Mouse (Mus musculus) lung, postnatal 0 days (tissue): ENCODE data around the gene Hist1h1d. TPM values are rescaled to one million over a fixed set of nuclear protein-coding genes. Genes with fewer than 3 reads are reported as not detected.

Experiments used
- ATAC-seq: fragments of 200-750 bp; cut with Nextera tagmentation; 2 replicates; pipeline ENCODE4 v1.8.0; 2017; ENCODE audit warnings: moderate library complexity
- DNase-seq: peaks from one replicate; pipeline ENCODE4 v3.0.0-alpha.2; 2016; ENCODE audit warnings: low spot score
- H3K27ac ChIP-seq: fragments of 300-500 bp; sonication (generic); 2 replicates; pipeline ENCODE4 v1.5.1; 2014; ENCODE audit warnings: antibody characterized with exemption, mild to moderate bottlenecking, low read length, mixed read lengths
- H3K27me3 ChIP-seq: fragments of 300-500 bp; sonication (generic); replicated peaks from 2 replicates; pipeline ENCODE4 v1.6.1; 2014; ENCODE audit warnings: low read length, mixed read lengths; ENCODE audit not compliant: insufficient read depth
- H3K36me3 ChIP-seq: fragments of 300-500 bp; sonication (generic); 2 replicates; pipeline ENCODE4 v1.6.1; 2014; ENCODE audit warnings: low read length, mixed read lengths; ENCODE audit not compliant: insufficient read depth
- H3K4me1 ChIP-seq: fragments of 300-500 bp; sonication (generic); 2 replicates; pipeline ENCODE4 v1.6.1; 2014; ENCODE audit warnings: antibody characterized with exemption, low read depth, low read length, mixed read lengths; ENCODE audit not compliant: insufficient read depth
- H3K4me2 ChIP-seq: fragments of 300-500 bp; sonication (generic); replicated peaks from 2 replicates; pipeline ENCODE4 v1.6.1; 2014; ENCODE audit warnings: low read depth, mild to moderate bottlenecking, low read length, moderate library complexity, mixed read lengths
- H3K4me3 ChIP-seq: fragments of 300-500 bp; sonication (generic); 2 replicates; pipeline ENCODE4 v1.5.1; 2014; ENCODE audit warnings: low read depth, low read length
- H3K9ac ChIP-seq: fragments of 300-500 bp; sonication (generic); replicated peaks from 2 replicates; pipeline ENCODE4 v1.6.1; 2014; ENCODE audit warnings: low read depth, mild to moderate bottlenecking
- H3K9me3 ChIP-seq: fragments of 300-500 bp; sonication (generic); 2 replicates; pipeline ENCODE4 v1.6.1; 2016; ENCODE audit warnings: low read length, mixed read lengths
- CTCF ChIP-seq: IDR thresholded peaks from 2 replicates; pipeline ENCODE4 v1.5.1; 2016; ENCODE audit warnings: antibody characterized with exemption, mild to moderate bottlenecking
- EP300 ChIP-seq: IDR thresholded peaks from 2 replicates; pipeline ENCODE4 v1.6.1; 2016; ENCODE audit warnings: antibody characterized with exemption, mild to moderate bottlenecking, control low read depth
- WGBS: fragments of 180-500 bp; shearing (Covaris S2); extraction: QIAGEN DNeasy Blood & Tissue Kit; methylation state at CpG from one replicate; pipeline ENCODE4 v1.1.7; 2014; 5-methylcytosine and 5-hydroxymethylcytosine counted together
- microRNA-seq: library from miRNA; unstranded; fragments of <30 nt; microRNA quantifications from one replicate; pipeline ENCODE4, GENCODE M21; 2016
- polyA plus RNA-seq: library from polyadenylated mRNA; unstranded; fragments of >200 nt; fragmentation: Nextera tagmentation; extraction: Ambion mirVana; gene quantifications from 2 replicates; pipeline ENCODE4 v1.2.1, GENCODE M21; 2015

The Hist1h1d gene
- polyA plus RNA-seq, 1 experiment from 2014 or later: 0.11 TPM

- H3K4me2 ChIP-seq: no peak overlapping the region
- no peak overlapping the region for H3K27ac ChIP-seq
- H3K4me3 ChIP-seq: no peak overlapping the region
- no peaks in the 10 kb centered on the region for H3K9me3 ChIP-seq
- H3K9ac ChIP-seq: no peak overlapping the region
- 76% methylated on average over 3 of the region's 3 CpGs for WGBS
- TF ChIP-seq CTCF (no peak), EP300 (no peak)
- ATAC-seq (no peak), DNase-seq (no peak)
- no peaks in the 10 kb centered on the region for H3K4me1 ChIP-seq
- H3K36me3 ChIP-seq: no peaks in the 10 kb centered on the region
- H3K27me3 ChIP-seq: no peaks in the 10 kb centered on the region
Measured at GRCm38 (mm10) chr13:23604452-23604851, 51.4 kb downstream of the Hist1h1d start.

- H3K4me2 ChIP-seq: no peak overlapping the region
- H3K36me3 ChIP-seq: no peaks in the 10 kb centered on the region
- TF ChIP-seq EP300: no peak
- TF ChIP-seq CTCF: no peak
- H3K27ac ChIP-seq: no peak overlapping the region
- no peak overlapping the region for H3K4me3 ChIP-seq
- DNase-seq (no peak), ATAC-seq (no peak)
- no peaks in the 10 kb centered on the region for H3K4me1 ChIP-seq
- no peaks in the 10 kb centered on the region for H3K9me3 ChIP-seq
- H3K27me3 ChIP-seq: no peaks in the 10 kb centered on the region
- no peak overlapping the region for H3K9ac ChIP-seq
- 86% methylated on average over 3 of the region's 3 CpGs for WGBS
Measured at GRCm38 (mm10) chr13:23605052-23605451, 52.0 kb downstream of the Hist1h1d start.

GRCm38 (mm10) chr13:23609209-23609608 is 56.1 kb downstream of the Hist1h1d start:
- Histone ChIP-seq H3K4me1 (no peaks in the 10 kb centered on the region), H3K36me3 (no peaks in the 10 kb centered on the region), H3K27me3 (no peaks in the 10 kb centered on the region), H3K4me3 (no peak overlapping the region), H3K27ac (no peak overlapping the region), H3K4me2 (no peak overlapping the region), H3K9ac (no peak overlapping the region), H3K9me3 (no peaks in the 10 kb centered on the region)
- WGBS: 61% methylated on average over 4 of the region's 4 CpGs
- TF ChIP-seq EP300: no peak
- TF ChIP-seq CTCF: no peak
- ATAC-seq: no peak
- DNase-seq: no peak

- ATAC-seq: no peak
- DNase-seq: no peak
- no peak overlapping the region for H3K9ac ChIP-seq
- H3K4me2 ChIP-seq: no peak overlapping the region
- H3K27ac ChIP-seq: no peak overlapping the region
- no peaks in the 10 kb centered on the region for H3K36me3 ChIP-seq
- no peak overlapping the region for H3K4me3 ChIP-seq
- no peaks in the 10 kb centered on the region for H3K4me1 ChIP-seq
- no peaks in the 10 kb centered on the region for H3K27me3 ChIP-seq
- TF ChIP-seq EP300 (no peak), CTCF (no peak)
- no peaks in the 10 kb centered on the region for H3K9me3 ChIP-seq
Measured at GRCm38 (mm10) chr13:23609844-23610243, 56.8 kb downstream of the Hist1h1d start.

Small RNAs within 50 kb of the gene (microRNA-seq; reads per million reads assigned to microRNA genes)
- gene Gm44297: not detected
- gene Gm44359: not detected
- not detected for gene Gm44394
- not detected for gene n-TStga1

Other genes with a start within 250 kb of the Hist1h1d start
- 27.1 and 30.9 TPM in 2 replicates for gene Zfp322a, start 184.1 kb upstream of the Hist1h1d start, polyA plus RNA-seq
- 8.4 and 8.7 TPM in 2 replicates for gene Abt1, start 129.4 kb upstream of the Hist1h1d start, polyA plus RNA-seq
- 0.14 and 0.21 TPM in 2 replicates for gene Btn1a1, start 87.4 kb upstream of the Hist1h1d start, polyA plus RNA-seq
- 0.06 and 0.07 TPM in 2 replicates for gene Btn2a2, start 64.4 kb upstream of the Hist1h1d start, polyA plus RNA-seq
- 5.5 and 7.0 TPM in 2 replicates for gene Hist1h4h, start 22.2 kb upstream of the Hist1h1d start, polyA plus RNA-seq
- gene Hist1h2af, start 19.4 kb upstream of the Hist1h1d start, polyA plus RNA-seq: 1.3 and 1.7 TPM in 2 replicates
- gene Hist1h3g, start 17.8 kb upstream of the Hist1h1d start, polyA plus RNA-seq: 0.30 and 0.80 TPM in 2 replicates
- gene Hist1h2bh, start 9.9 kb upstream of the Hist1h1d start, polyA plus RNA-seq: 0.12 TPM in 1 of 2 replicates, not detected in the other
- gene Hist1h3f, start 9.2 kb upstream of the Hist1h1d start, polyA plus RNA-seq: 0.32 and 0.33 TPM in 2 replicates
- 0.55 TPM in 1 of 2 replicates, not detected in the other for gene Hist1h4f, start 1.6 kb upstream of the Hist1h1d start, polyA plus RNA-seq
- gene Hist1h3e, start 9.1 kb downstream of the Hist1h1d start, polyA plus RNA-seq: 1.6 and 1.7 TPM in 2 replicates
- gene Hist1h2ae, start 18.0 kb downstream of the Hist1h1d start, polyA plus RNA-seq: 7.1 and 7.9 TPM in 2 replicates
- gene Hist1h2bg, start 18.1 kb downstream of the Hist1h1d start, polyA plus RNA-seq: 1.3 and 1.9 TPM in 2 replicates
- 0.48 and 0.87 TPM in 2 replicates for gene Hist1h2bf, start 20.9 kb downstream of the Hist1h1d start, polyA plus RNA-seq
- gene Hist1h2ad, start 21.1 kb downstream of the Hist1h1d start, polyA plus RNA-seq: 0.49 and 0.57 TPM in 2 replicates
- 0.62 and 1.3 TPM in 2 replicates for gene Hist1h3d, start 22.5 kb downstream of the Hist1h1d start, polyA plus RNA-seq
- gene Hist1h4d, start 28.3 kb downstream of the Hist1h1d start, polyA plus RNA-seq: 31.4 and 36.9 TPM in 2 replicates
- gene Hist1h2be, start 67.9 kb downstream of the Hist1h1d start, polyA plus RNA-seq: 0.44 and 0.86 TPM in 2 replicates
- 7.8 and 9.9 TPM in 2 replicates for gene Hist1h1e, start 69.3 kb downstream of the Hist1h1d start, polyA plus RNA-seq
- 0.32 and 0.54 TPM in 2 replicates for gene Hist1h2ac, start 130.7 kb downstream of the Hist1h1d start, polyA plus RNA-seq
- gene Hist1h2bc, start 130.9 kb downstream of the Hist1h1d start, polyA plus RNA-seq: 67.5 and 69.5 TPM in 2 replicates
- 0.13 TPM in 1 of 2 replicates, not detected in the other for gene Hist1h1t, start 142.6 kb downstream of the Hist1h1d start, polyA plus RNA-seq
- gene Hist1h4c, start 145.2 kb downstream of the Hist1h1d start, polyA plus RNA-seq: 3.7 and 3.9 TPM in 2 replicates
- 25.3 and 26.3 TPM in 2 replicates for gene Hfe, start 157.6 kb downstream of the Hist1h1d start, polyA plus RNA-seq
- gene Hist1h1c, start 185.5 kb downstream of the Hist1h1d start, polyA plus RNA-seq: 38.9 and 43.3 TPM in 2 replicates
- 0.27 TPM in 1 of 2 replicates, not detected in the other for gene Hist1h3c, start 192.3 kb downstream of the Hist1h1d start, polyA plus RNA-seq
- gene Hist1h2bb, start 193.5 kb downstream of the Hist1h1d start, polyA plus RNA-seq: 0.99 TPM in 1 of 2 replicates, not detected in the other
- 5.3 and 6.1 TPM in 2 replicates for gene Hist1h2ab, start 197.9 kb downstream of the Hist1h1d start, polyA plus RNA-seq
- gene Hist1h3b, start 199.0 kb downstream of the Hist1h1d start, polyA plus RNA-seq: 2.6 and 3.0 TPM in 2 replicates
- 0.57 and 0.73 TPM in 2 replicates for gene Hist1h4b, start 203.8 kb downstream of the Hist1h1d start, polyA plus RNA-seq
- 0.26 and 0.38 TPM in 2 replicates for gene Hist1h4a, start 208.0 kb downstream of the Hist1h1d start, polyA plus RNA-seq
- 1.4 and 1.7 TPM in 2 replicates for gene Hist1h3a, start 209.1 kb downstream of the Hist1h1d start, polyA plus RNA-seq
- gene Hist1h1a, start 210.4 kb downstream of the Hist1h1d start, polyA plus RNA-seq: 0.33 and 0.64 TPM in 2 replicates
- not detected in 2 replicates for gene Trim38, start 216.7 kb downstream of the Hist1h1d start, polyA plus RNA-seq